Mouse (Mus musculus): ENCODE measurements around the gene Gm16253. TPM values are rescaled to one million over a fixed set of nuclear protein-coding genes. Genes with fewer than 3 reads are reported as not detected.

The Gm16253 gene
- polyA plus RNA-seq, 1 experiment: not detected

- Histone ChIP-seq H3K4me1 (replicated peaks; ENCODE audit: control insufficient read depth, insufficient read depth, low read length) (peaks cover 43% of the 10 kb centered on the region), H3K27ac (ENCODE audit: control insufficient read depth, insufficient read depth, low read length) (no peak overlapping the region; the same call in 1 of the 2 replicates)
Observed at GRCm38 (mm10) chr3:96570643-96571042, 6.1 kb upstream of the Gm16253 start.

GRCm38 (mm10) chr3:96571336-96571735 is 5.4 kb upstream of the Gm16253 start:
- DNase-seq: no peak
- H3K36me3 ChIP-seq (ENCODE audit: control insufficient read depth, insufficient read depth, low read length): no peaks in the 10 kb centered on the region
- no peaks in the 10 kb centered on the region for H3K27me3 ChIP-seq (ENCODE audit: control insufficient read depth, insufficient read depth, low read length)
- H3K4me1 ChIP-seq (replicated peaks; ENCODE audit: control insufficient read depth, insufficient read depth, low read length): peaks cover 45% of the 10 kb centered on the region
- TF ChIP-seq CTCF (IDR thresholded peaks at IDR 0.05; ENCODE audit: borderline replicate concordance, control insufficient read depth, extremely low read depth, insufficient read depth, low read length, poor library complexity) (no peak), POLR2A (IDR thresholded peaks at IDR 0.05; ENCODE audit: control insufficient read depth, extremely low read depth, insufficient read depth, low read length, poor library complexity) (no peak)
- no peak overlapping the region for H3K27ac ChIP-seq (ENCODE audit: control insufficient read depth, insufficient read depth, low read length)
- WGBS: 73% methylated on average over 2 of the region's 2 CpGs
- no peak overlapping the region for H3K4me3 ChIP-seq (ENCODE audit: control insufficient read depth, insufficient read depth, low read length)

More at GRCm38 (mm10) chr3:96570643-96571042, 6.1 kb upstream of the Gm16253 start:
- WGBS: 12% methylated on average over 7 of the region's 7 CpGs
- DNase-seq: no peak
- no peak for TF ChIP-seq POLR2A (IDR thresholded peaks at IDR 0.05; ENCODE audit: control insufficient read depth, extremely low read depth, insufficient read depth, low read length, poor library complexity)
- TF ChIP-seq CTCF (IDR thresholded peaks at IDR 0.05; ENCODE audit: borderline replicate concordance, control insufficient read depth, extremely low read depth, insufficient read depth, low read length, poor library complexity): no peak
- Histone ChIP-seq H3K27me3 (ENCODE audit: control insufficient read depth, insufficient read depth, low read length) (no peaks in the 10 kb centered on the region), H3K36me3 (ENCODE audit: control insufficient read depth, insufficient read depth, low read length) (no peaks in the 10 kb centered on the region), H3K4me3 (ENCODE audit: control insufficient read depth, insufficient read depth, low read length) (no peak overlapping the region)

- TF ChIP-seq CTCF (IDR thresholded peaks at IDR 0.05; ENCODE audit: borderline replicate concordance, control insufficient read depth, extremely low read depth, insufficient read depth, low read length, poor library complexity) (no peak), POLR2A (IDR thresholded peaks at IDR 0.05; ENCODE audit: control insufficient read depth, extremely low read depth, insufficient read depth, low read length, poor library complexity) (no peak)
- H3K4me1 ChIP-seq (replicated peaks; ENCODE audit: control insufficient read depth, insufficient read depth, low read length): peaks cover 47% of the 10 kb centered on the region
- DNase-seq: no peak
- no peaks in the 10 kb centered on the region for H3K27me3 ChIP-seq (ENCODE audit: control insufficient read depth, insufficient read depth, low read length)
- no peak overlapping the region for H3K27ac ChIP-seq (ENCODE audit: control insufficient read depth, insufficient read depth, low read length)
- H3K4me3 ChIP-seq (ENCODE audit: control insufficient read depth, insufficient read depth, low read length): no peak overlapping the region
- 73% methylated on average over 16 of the region's 16 CpGs for WGBS
- H3K36me3 ChIP-seq (ENCODE audit: control insufficient read depth, insufficient read depth, low read length): no peaks in the 10 kb centered on the region
Observed at GRCm38 (mm10) chr3:96571896-96572698, 4.7 kb upstream of the Gm16253 start.

GRCm38 (mm10) chr3:96573611-96574511 is 2.9 kb upstream of the Gm16253 start:
- Histone ChIP-seq H3K27ac (ENCODE audit: control insufficient read depth, insufficient read depth, low read length) (no peak overlapping the region), H3K4me3 (ENCODE audit: control insufficient read depth, insufficient read depth, low read length) (no peak overlapping the region), H3K27me3 (ENCODE audit: control insufficient read depth, insufficient read depth, low read length) (no peaks in the 10 kb centered on the region), H3K36me3 (ENCODE audit: control insufficient read depth, insufficient read depth, low read length) (no peaks in the 10 kb centered on the region), H3K4me1 (replicated peaks; ENCODE audit: control insufficient read depth, insufficient read depth, low read length) (peaks cover 48% of the 10 kb centered on the region)
- no peak for DNase-seq
- no peak for TF ChIP-seq POLR2A (IDR thresholded peaks at IDR 0.05; ENCODE audit: control insufficient read depth, extremely low read depth, insufficient read depth, low read length, poor library complexity)
- TF ChIP-seq CTCF (IDR thresholded peaks at IDR 0.05; ENCODE audit: borderline replicate concordance, control insufficient read depth, extremely low read depth, insufficient read depth, low read length, poor library complexity): no peak
- WGBS: 94% methylated on average over 19 of the region's 19 CpGs

- Histone ChIP-seq H3K4me3 (ENCODE audit: control insufficient read depth, insufficient read depth, low read length) (no peak overlapping the region), H3K4me1 (replicated peaks; ENCODE audit: control insufficient read depth, insufficient read depth, low read length) (peaks cover 55% of the 10 kb centered on the region), H3K27me3 (ENCODE audit: control insufficient read depth, insufficient read depth, low read length) (no peaks in the 10 kb centered on the region), H3K27ac (ENCODE audit: control insufficient read depth, insufficient read depth, low read length) (no peak overlapping the region), H3K36me3 (ENCODE audit: control insufficient read depth, insufficient read depth, low read length) (no peaks in the 10 kb centered on the region)
- TF ChIP-seq CTCF (IDR thresholded peaks at IDR 0.05; ENCODE audit: borderline replicate concordance, control insufficient read depth, extremely low read depth, insufficient read depth, low read length, poor library complexity) (no peak), POLR2A (IDR thresholded peaks at IDR 0.05; ENCODE audit: control insufficient read depth, extremely low read depth, insufficient read depth, low read length, poor library complexity) (no peak)
- no peak for DNase-seq
- 92% methylated on average over 8 of the region's 8 CpGs for WGBS
Observed at GRCm38 (mm10) chr3:96575272-96575984, 1.4 kb upstream of the Gm16253 start.
